Mouse (Mus musculus) lung, adult 2 months (tissue): ENCODE measurements around the gene Slc39a8.

Experiments
- CTCF ChIP-seq: fragments of 200-500 bp; IDR thresholded peaks from 2 replicates; pipeline ENCODE4 v1.5.1; 2011; ENCODE audit warnings: mild to moderate bottlenecking, low read length, control low read depth; ENCODE audit not compliant: insufficient read depth
- POLR2A ChIP-seq: fragments of 200-500 bp; IDR thresholded peaks from 2 replicates; pipeline ENCODE4 v1.6.1; 2011; ENCODE audit warnings: low read depth, mild to moderate bottlenecking, control low read depth, low read length, borderline replicate concordance; ENCODE audit errors: extremely low read depth

GRCm38 (mm10) chr3:135857134-135857533 lies 32.1 kb downstream of the Slc39a8 start:
- no peak for TF ChIP-seq POLR2A
- TF ChIP-seq CTCF = no peak
